Mouse (Mus musculus) layer of hippocampus, postnatal 14 days (tissue): ENCODE measurements around the gene Krt23. TPM values are rescaled to one million over a fixed set of nuclear protein-coding genes. Genes with fewer than 3 reads are reported as not detected.

Experiments
- DNase-seq, 2 experiments: peaks; one replicate each; pipeline ENCODE4 v3.0.0; 2021 to 2022; ENCODE audit warnings: low spot score in 2 of 2, mixed read lengths in 1 of 2
- total RNA-seq, 2 experiments: library from RNA; stranded (reverse); gene quantifications; 2 replicates each; pipeline ENCODE4 v1.2.3; 2021

Gene Krt23
- total RNA-seq, 2 experiments from 2014 or later = not detected

DNA sequence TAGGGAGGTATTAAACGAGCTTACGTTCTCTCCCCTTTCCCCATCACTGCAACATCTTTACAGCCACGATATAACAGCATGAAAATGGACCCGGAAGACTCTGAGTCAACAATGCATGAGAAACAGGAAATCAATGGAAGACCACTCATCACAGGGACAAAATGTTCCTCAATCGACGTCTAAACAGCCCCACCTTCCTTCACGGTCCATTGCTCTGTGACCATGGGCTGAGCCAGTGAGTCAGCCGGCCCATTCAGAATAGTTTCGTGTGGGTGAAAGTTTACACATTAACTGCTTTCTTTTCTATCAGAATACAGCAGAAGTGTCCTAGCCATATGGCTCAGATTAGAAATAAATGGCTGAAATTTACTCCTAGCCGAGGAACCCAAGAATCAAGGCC lies 38.2 kb downstream of the Krt23 start:
- DNase-seq = no peak

DNA sequence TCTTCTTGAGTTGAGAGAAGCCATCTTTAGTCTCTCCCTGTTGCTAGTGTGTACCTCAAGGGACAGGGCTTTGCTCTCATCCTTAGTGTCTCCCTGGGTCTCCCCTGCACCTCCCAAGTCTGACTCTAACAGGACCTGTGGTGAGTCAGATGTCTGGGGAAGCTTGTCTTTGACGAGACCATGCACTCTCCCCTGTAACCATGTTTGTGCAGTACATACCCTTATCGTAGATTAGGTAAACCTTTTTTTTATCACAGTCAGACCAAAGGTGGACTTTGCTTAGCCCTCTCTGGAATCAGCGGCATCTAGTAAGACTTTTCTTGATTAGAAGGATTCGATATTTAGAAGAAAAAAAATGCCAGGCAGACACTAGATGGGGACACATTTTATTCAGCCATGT lies 38.9 kb downstream of the Krt23 start:
- no peak for DNase-seq

DNA sequence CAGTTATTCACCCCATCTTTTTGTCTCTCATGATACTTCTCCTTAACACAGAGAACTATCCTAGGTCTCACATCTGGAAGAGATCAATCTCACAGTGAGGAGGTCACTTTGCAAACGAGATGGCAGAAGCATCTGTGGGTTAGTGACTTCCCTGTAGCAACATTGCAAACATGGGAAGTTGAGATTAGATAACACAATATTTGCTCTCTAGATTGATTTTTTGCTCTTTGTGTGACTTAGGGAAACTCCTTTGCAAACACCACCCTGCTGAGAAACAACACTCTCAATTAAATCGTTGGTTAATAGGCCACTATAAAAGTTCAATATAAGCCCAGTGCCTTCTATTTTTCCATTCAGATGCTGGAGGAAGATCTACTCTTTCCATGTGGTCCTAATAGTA lies 44.2 kb downstream of the Krt23 start:
- DNase-seq = no peak

DNA sequence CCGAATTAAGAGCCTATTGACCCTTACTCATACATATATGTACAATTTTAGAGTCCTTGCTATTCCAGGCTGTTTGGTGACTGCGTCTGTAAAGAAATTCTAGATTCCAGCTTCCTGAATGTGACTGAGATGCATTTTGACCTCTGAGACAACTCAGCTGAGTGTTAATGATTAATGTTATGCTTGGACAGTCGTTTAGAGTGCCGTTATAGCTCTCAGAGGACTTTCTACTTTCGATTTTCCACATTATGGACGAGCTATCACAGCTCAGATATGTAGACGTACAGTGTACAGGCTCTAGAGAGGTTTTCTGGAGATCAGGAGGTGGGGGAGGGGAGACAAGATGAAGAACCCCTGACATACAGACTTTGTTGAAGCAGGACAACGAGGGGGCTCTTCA lies 51.7 kb downstream of the Krt23 start:
- DNase-seq = no peak

DNA sequence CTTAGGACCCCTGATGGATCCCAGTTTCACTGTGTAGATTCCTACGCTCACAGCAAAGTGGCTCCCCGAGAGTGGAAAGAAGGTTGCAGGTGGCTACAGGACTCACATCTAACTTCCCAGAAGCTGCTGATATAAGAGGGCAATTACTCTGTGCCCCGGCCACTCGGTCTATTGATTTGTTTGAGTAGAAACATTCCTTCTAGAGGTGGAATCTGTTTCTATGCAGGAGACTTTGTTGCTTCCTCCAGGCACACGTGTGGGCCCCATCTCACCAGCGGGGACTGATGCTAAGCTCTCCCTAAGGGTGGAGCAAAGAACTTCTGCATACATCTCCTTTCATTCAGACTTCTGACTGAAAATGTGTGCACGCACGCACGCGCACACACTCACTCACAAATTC lies 53.5 kb downstream of the Krt23 start:
- DNase-seq = no peak

DNA sequence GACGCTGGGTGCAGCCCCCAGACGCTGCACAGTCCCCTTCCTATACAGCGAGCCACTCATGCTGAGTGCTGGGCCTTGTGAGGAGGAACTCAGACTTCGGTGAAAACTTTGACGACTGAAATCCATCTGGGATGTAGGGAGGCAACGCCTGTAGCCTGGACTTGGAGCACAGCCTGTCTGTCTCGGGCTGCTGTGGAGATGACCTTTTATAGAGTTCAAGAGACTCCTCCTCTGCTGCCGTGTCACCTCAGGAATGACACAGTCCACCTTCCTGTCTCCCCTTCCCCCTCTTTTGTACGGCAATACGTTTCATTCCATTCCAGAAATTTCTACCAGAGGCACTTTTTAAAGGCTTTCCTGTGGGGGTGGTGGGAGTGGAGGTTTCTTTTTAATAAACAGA lies 55.0 kb downstream of the Krt23 start, which contains the start of gene Krt20:
Gene Krt20, minus strand, starts transcription at position 179 of the 400 bp plus-strand sequence.
- no peak for DNase-seq

DNA sequence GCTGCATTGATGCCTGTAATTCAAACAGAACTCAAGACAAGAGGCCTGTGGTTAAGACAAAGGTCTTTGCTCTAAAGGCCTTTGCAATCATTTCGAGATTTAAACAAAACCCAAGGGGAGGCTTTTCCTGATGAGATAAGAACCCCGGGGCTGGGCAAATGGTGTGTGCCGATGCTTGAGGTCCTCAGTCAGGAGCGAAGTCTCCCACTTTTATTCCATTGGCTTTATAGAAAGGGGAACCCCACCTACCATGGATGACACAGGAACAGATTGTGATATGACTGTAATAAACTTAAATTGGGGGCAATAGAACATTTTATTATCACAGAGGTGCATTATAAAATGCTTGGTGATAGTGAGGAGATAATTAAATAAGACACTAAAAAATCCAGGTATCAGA lies 56.3 kb downstream of the Krt23 start:
- no peak for DNase-seq

DNA sequence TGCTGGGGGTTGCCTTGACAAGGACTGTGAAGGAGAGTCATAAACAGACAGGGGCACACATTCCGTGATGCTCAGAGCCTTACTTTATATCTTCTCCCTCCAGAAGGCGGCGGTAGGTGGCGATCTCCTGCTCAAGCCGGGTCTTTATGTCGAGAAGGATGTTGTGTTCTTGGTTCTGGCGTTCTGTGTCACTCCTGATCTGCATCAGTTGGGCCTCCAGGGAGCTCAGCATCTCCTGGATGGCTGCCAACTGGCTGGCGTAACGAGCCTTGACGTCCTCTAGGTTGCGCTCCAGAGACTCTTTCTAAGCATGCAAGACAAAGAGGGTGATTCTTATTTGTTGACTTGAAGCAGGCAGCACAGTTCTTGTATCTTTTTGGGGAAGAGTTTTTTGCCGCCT lies 62.3 kb downstream of the Krt23 start:
- DNase-seq = no peak

Other genes with a start within 250 kb of the Krt23 start
- gene Krt222, start 249.1 kb downstream of the Krt23 start, total RNA-seq = 10 to 100 TPM; 28.4 to 32.8 TPM
- not detected for gene Krt24, start 207.9 kb downstream of the Krt23 start, total RNA-seq
- not detected for gene Krt25, start 170.2 kb downstream of the Krt23 start, total RNA-seq
- under 1 TPM in 1 of 2 experiments, not detected in 1; 0.14 TPM for gene Krt26, start 155.2 kb downstream of the Krt23 start, total RNA-seq
- gene Krt27, start 142.0 kb downstream of the Krt23 start, total RNA-seq = not detected
- gene Krt28, start 118.2 kb downstream of the Krt23 start, total RNA-seq = under 1 TPM; 0.32 to 0.45 TPM
- gene Krt10, start 103.8 kb downstream of the Krt23 start, total RNA-seq = 10 to 100 TPM; 13.0 to 14.4 TPM
- gene Krt12, start 70.9 kb downstream of the Krt23 start, total RNA-seq = 1 to 10 TPM; 1.1 to 1.5 TPM
- gene Krt20, start 55.0 kb downstream of the Krt23 start, total RNA-seq = not detected
- not detected for gene Krt39, start 28.2 kb upstream of the Krt23 start, total RNA-seq
- not detected for gene Krt40, start 50.0 kb upstream of the Krt23 start, total RNA-seq
- not detected for gene Krtap3-3, start 57.7 kb upstream of the Krt23 start, total RNA-seq
- gene Krtap3-2, start 63.7 kb upstream of the Krt23 start, total RNA-seq = not detected
- gene Gm11939, start 66.3 kb upstream of the Krt23 start, total RNA-seq = not detected
- not detected for gene Krtap3-1, start 73.5 kb upstream of the Krt23 start, total RNA-seq
- gene Krtap1-5, start 87.9 kb upstream of the Krt23 start, total RNA-seq = not detected
- not detected for gene Krtap1-4, start 90.5 kb upstream of the Krt23 start, total RNA-seq
- not detected for gene Krtap1-3, start 98.2 kb upstream of the Krt23 start, total RNA-seq
- gene Krtap9-3, start 105.0 kb upstream of the Krt23 start, total RNA-seq = not detected
- gene Gm11938, start 110.2 kb upstream of the Krt23 start, total RNA-seq = not detected
- not detected for gene Gm11937, start 117.1 kb upstream of the Krt23 start, total RNA-seq
- not detected for gene Krtap2-4, start 121.7 kb upstream of the Krt23 start, total RNA-seq
- not detected for gene Gm11562, start 127.3 kb upstream of the Krt23 start, total RNA-seq
- not detected for gene Krtap4-1, start 135.1 kb upstream of the Krt23 start, total RNA-seq
- gene Krtap4-2, start 141.9 kb upstream of the Krt23 start, total RNA-seq = not detected
- gene Krtap4-7, start 151.0 kb upstream of the Krt23 start, total RNA-seq = not detected
- gene Gm11555, start 157.1 kb upstream of the Krt23 start, total RNA-seq = not detected
- not detected for gene Gm11563, start 165.8 kb upstream of the Krt23 start, total RNA-seq
- gene Krtap4-6, start 172.8 kb upstream of the Krt23 start, total RNA-seq = not detected
- gene Gm14190, start 197.6 kb upstream of the Krt23 start, total RNA-seq = not detected
- gene Gm14180, start 241.2 kb upstream of the Krt23 start, total RNA-seq = not detected